Mouse (Mus musculus) heart, embryonic 15.5 days (tissue): Measurements from ENCODE around the gene Il18rap. TPM values are rescaled to one million over a fixed set of nuclear protein-coding genes. Genes with fewer than 3 reads are reported as not detected.
"Not testable (repeated sequence)": the region's sequence is repeated elsewhere in the genome, so short reads cannot be mapped to it uniquely, and the experiment has no call there.

Experiments
- ATAC-seq: fragments of 200-750 bp; cut with Nextera tagmentation; replicated peaks from 2 replicates; pipeline ENCODE4 v1.8.0; 2017; ENCODE audit warnings: low read depth, moderate TSS enrichment; ENCODE audit not compliant: insufficient number of reproducible peaks, insufficient read depth, low FRiP score
- H3K27ac ChIP-seq: fragments of 300-500 bp; sonication (generic); 2 replicates; pipeline ENCODE4 v1.5.1; 2015; ENCODE audit warnings: mild to moderate bottlenecking, inconsistent platforms
- H3K27me3 ChIP-seq: fragments of 300-500 bp; sonication (generic); 2 replicates; pipeline ENCODE4 v1.6.1; 2015; ENCODE audit warnings: inconsistent platforms
- H3K36me3 ChIP-seq: fragments of 300-500 bp; sonication (generic); 2 replicates; pipeline ENCODE4 v1.6.1; 2015; ENCODE audit warnings: mild to moderate bottlenecking, inconsistent platforms
- H3K4me1 ChIP-seq: fragments of 300-500 bp; sonication (generic); replicated peaks from 2 replicates; pipeline ENCODE4 v1.6.1; 2015; ENCODE audit warnings: inconsistent platforms
- H3K4me2 ChIP-seq: fragments of 300-500 bp; sonication (generic); 2 replicates; pipeline ENCODE4 v1.6.1; 2015; ENCODE audit warnings: inconsistent platforms, mild to moderate bottlenecking, moderate library complexity
- H3K4me3 ChIP-seq: fragments of 300-500 bp; sonication (generic); 2 replicates; pipeline ENCODE4 v1.5.1; 2015; ENCODE audit warnings: mild to moderate bottlenecking, inconsistent platforms
- H3K9ac ChIP-seq: fragments of 300-500 bp; sonication (generic); 2 replicates; pipeline ENCODE4 v1.6.1; 2015; ENCODE audit warnings: mild to moderate bottlenecking, inconsistent platforms
- H3K9me3 ChIP-seq: fragments of 300-500 bp; sonication (generic); replicated peaks from 2 replicates; pipeline ENCODE4 v1.6.1; 2016; ENCODE audit warnings: inconsistent platforms
- WGBS: fragments of 180-500 bp; shearing (Covaris S2); methylation state at CpG from one replicate; pipeline ENCODE4 v1.1.7; 2015; ENCODE audit warnings: mixed read lengths; 5-methylcytosine and 5-hydroxymethylcytosine counted together
- polyA plus RNA-seq: library from polyadenylated mRNA; unstranded; fragments of >200 nt; fragmentation: Nextera tagmentation; extraction: Ambion mirVana; gene quantifications from 2 replicates; pipeline ENCODE4 v1.2.1, GENCODE M21; 2015

Gene Il18rap
- polyA plus RNA-seq, 1 experiment from 2014 or later: 0.14 TPM

DNA sequence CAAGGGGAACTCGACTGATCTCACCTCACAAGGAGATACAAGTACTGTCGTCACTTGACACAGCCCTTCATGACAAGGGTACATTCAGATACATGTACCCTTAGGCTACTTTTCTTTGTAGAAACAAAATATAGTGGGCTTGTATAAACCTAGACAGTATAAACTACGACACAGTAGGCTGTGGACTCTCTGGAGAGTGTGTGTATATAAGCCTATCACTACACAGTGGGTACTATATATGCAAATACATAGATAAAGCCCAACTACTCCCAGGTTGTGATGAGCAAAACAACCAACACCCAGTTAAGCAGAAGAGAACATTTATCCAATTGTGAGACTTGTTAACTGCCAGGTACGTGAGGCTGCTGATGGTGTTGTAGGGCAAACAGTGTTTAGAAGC lies 31.5 kb downstream of the Il18rap start:
- no peak for ATAC-seq
- WGBS: 60% methylated on average over 4 of the region's 4 CpGs

DNA sequence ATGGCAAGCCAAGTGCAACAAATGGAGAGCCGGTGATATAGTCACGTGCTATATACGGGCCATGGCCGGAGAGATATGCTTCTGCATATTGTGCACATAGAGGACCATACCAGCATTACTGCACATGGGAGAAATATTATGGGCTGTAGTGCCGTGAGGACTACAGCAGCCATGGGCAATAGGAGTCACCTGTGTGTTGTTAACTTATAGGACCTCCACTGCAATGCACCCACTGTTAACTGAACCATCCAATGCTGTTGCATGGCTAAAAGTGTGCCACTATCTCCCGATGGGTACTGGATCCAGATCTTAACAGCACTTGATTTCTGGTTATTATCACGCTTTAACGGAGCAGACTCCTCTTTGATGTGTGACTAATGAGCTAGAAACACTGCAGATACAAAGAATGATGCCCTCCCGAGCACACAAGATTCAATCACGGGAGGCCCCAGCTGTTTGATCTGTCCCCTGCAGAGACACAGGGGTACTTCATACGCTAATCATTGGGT lies 32.0 kb downstream of the Il18rap start:
- no peaks in the 10 kb centered on the region for H3K36me3 ChIP-seq
- no peak overlapping the region for H3K9ac ChIP-seq
- H3K27ac ChIP-seq: no peak overlapping the region
- no peak overlapping the region for H3K4me2 ChIP-seq
- H3K4me1 ChIP-seq: no peaks in the 10 kb centered on the region
- H3K9me3 ChIP-seq: no peaks in the 10 kb centered on the region
- no peak overlapping the region for H3K4me3 ChIP-seq
- ATAC-seq: no peak
- whole genome bisulfite sequencing: 77% methylated on average over 11 of the region's 11 CpGs
- no peaks in the 10 kb centered on the region for H3K27me3 ChIP-seq

More for the DNA sequence above, 31.5 kb downstream of the Il18rap start:
- Histone ChIP-seq H3K9me3 (no peaks in the 10 kb centered on the region), H3K4me3 (no peak overlapping the region), H3K36me3 (no peaks in the 10 kb centered on the region), H3K4me2 (no peak overlapping the region), H3K27ac (no peak overlapping the region), H3K9ac (no peak overlapping the region), H3K4me1 (no peaks in the 10 kb centered on the region), H3K27me3 (no peaks in the 10 kb centered on the region)

DNA sequence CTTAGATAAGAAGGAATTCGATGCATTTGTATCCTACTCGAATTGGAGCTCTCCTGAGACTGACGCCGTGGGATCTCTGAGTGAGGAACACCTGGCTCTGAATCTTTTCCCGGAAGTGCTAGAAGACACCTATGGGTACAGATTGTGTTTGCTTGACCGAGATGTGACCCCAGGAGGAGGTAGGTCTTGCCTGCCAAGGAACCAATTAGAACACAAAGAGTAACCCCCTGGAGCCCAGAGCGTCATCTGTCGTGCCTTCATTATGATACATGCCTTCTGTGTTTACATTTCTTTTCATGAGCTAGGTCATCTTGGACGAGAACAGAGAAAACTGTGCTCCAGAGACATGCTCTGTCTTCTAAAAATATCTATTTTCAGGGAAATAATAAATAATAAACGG lies 32.6 kb downstream of the Il18rap start:
- H3K27ac ChIP-seq: no peak overlapping the region
- 57% methylated on average over 10 of the region's 10 CpGs for WGBS
- no peaks in the 10 kb centered on the region for H3K9me3 ChIP-seq
- H3K4me3 ChIP-seq: no peak overlapping the region
- H3K9ac ChIP-seq: no peak overlapping the region
- H3K27me3 ChIP-seq: no peaks in the 10 kb centered on the region
- no peaks in the 10 kb centered on the region for H3K36me3 ChIP-seq
- no peak overlapping the region for H3K4me2 ChIP-seq
- H3K4me1 ChIP-seq: no peaks in the 10 kb centered on the region
- ATAC-seq: no peak

DNA sequence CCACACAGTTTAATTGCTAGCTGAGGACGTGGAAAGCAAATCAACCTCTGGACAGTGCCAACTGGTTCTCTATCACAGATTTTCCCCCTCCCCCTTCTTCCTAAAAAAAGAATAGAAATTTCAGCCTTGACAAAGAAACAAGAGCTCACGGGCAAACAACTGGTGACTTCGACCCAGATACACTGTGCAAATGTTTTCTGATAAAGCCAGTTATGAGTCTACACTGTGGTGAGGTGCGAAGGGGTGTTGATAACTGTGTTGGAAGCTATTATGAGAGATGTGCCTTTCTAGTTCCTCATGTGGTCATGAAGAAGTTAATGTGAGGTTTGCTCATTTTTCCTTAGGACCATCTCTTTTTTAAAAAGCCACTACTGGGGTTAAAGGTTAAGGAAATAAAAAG lies 54.2 kb downstream of the Il18rap start:
- Histone ChIP-seq H3K9me3 (no peaks in the 10 kb centered on the region), H3K4me3 (no peak overlapping the region), H3K9ac (no peak overlapping the region), H3K27me3 (no peaks in the 10 kb centered on the region), H3K4me2 (no peak overlapping the region), H3K4me1 (no peaks in the 10 kb centered on the region), H3K27ac (no peak overlapping the region), H3K36me3 (no peaks in the 10 kb centered on the region)
- ATAC-seq: no peak
- WGBS: 49% methylated on average over 4 of the region's 4 CpGs

DNA sequence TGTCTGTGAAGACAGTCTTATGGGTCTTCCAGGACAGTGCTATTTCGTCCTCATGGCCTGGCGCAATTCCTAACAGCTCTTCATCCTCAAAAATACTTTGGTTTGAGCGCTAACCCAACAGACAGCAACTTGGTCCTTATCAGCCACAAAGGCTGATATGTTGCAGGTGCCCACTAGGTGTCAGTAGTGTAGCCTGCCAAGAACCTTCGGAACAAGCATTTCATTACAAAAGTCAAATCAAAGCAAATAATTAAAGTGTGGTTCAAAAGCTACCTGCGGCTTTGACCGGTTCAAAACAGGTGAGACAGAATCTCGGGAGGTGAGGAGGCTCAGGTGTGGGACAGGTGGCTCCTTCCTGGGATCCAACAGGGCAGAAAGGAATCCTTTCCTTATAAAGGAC lies 64.6 kb downstream of the Il18rap start, which contains the start of gene Slc9a4:
Slc9a4 (plus strand) TSS at position 298 of the 400 bp plus-strand sequence.
- Histone ChIP-seq H3K4me3 (no peak within 1 kb of the TSS), H3K4me1 (no peaks in the 10 kb centered on the region), H3K27ac (no peak within 1 kb of the TSS), H3K9me3 (no peaks in the 10 kb centered on the region), H3K27me3 (peaks cover 9% of the 10 kb centered on the region), H3K4me2 (peak within 1 kb of the TSS; percentile 35; the same call in 1 of the 2 replicates), H3K9ac (no peak within 1 kb of the TSS), H3K36me3 (no peaks in the 10 kb centered on the region)
- 9% methylated on average over 7 of the region's 7 CpGs for WGBS
- no peak for ATAC-seq

DNA sequence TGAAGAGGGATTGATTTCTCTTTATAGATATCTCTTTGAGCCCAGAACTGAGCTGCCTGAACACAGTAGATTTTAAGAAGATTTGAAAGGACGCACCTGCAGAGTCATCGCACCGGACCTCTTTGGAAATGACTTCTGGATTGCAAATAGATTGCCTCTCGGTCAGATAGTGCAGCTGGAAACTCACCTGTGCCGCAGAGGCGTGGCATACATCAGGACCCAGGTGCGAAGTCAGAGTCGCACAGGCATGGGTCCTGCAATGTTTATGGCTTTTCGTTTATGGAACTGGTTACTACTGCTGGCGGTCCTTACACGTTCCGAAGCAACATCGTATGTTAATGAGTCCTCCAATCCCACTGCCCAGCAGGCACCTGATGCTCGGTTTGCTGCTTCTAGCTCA lies 65.1 kb downstream of the Il18rap start:
- Histone ChIP-seq H3K4me2 (peak overlapping the region; percentile 35; the same call in 1 of the 2 replicates), H3K4me1 (no peaks in the 10 kb centered on the region), H3K9me3 (no peaks in the 10 kb centered on the region), H3K27me3 (peaks cover 9% of the 10 kb centered on the region), H3K4me3 (no peak overlapping the region), H3K36me3 (no peaks in the 10 kb centered on the region), H3K9ac (no peak overlapping the region), H3K27ac (no peak overlapping the region)
- ATAC-seq: no peak
- 70% methylated on average over 14 of the region's 14 CpGs for WGBS

DNA sequence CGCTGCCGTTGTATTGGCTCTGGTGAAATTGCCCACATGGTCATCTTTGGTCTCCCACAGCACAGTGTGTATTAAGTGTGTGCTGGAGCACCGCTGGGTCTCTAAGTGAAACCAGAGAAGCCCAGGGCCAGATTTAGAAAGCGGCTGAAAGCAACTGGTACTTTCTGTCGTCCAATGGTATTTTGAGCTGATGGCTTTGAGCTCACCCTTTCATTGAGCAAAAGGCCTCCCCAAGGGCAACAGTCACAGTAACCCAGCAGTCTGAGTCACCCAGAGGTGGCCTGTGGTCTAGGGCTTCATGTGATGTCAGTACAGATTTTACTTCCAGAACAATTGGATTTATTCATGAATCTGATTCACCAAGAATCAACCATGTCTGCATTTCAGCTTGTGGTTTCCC lies 71.6 kb downstream of the Il18rap start:
- no peaks in the 10 kb centered on the region for H3K36me3 ChIP-seq
- no peak overlapping the region for H3K4me2 ChIP-seq
- H3K9ac ChIP-seq: no peak overlapping the region
- H3K27ac ChIP-seq: no peak overlapping the region
- no peak overlapping the region for H3K4me3 ChIP-seq
- ATAC-seq: no peak
- H3K4me1 ChIP-seq: no peaks in the 10 kb centered on the region
- H3K27me3 ChIP-seq: no peaks in the 10 kb centered on the region
- 70% methylated on average over 5 of the region's 5 CpGs for WGBS
- H3K9me3 ChIP-seq: no peaks in the 10 kb centered on the region

DNA sequence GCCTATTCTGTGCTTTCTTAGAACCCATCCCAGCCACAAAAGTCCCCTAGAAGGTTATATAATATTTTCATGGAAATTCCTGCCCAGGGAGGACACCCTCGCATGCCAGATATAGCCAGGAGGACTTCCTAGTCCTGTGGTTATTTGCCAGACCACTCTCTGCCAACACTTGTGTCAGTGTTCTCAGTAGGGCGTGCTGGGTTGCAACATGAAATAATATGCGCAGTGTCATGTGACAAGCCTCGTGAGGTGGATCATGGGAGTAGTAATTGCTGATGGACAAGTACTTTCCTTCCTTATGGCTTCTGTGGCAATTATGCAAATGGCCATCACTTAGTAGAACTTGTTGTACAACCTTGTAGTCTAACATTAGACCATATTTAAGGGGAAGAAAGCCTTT lies 75.8 kb downstream of the Il18rap start:
- H3K4me2 ChIP-seq: no peak overlapping the region
- no peak overlapping the region for H3K27ac ChIP-seq
- H3K4me1 ChIP-seq: no peaks in the 10 kb centered on the region
- 85% methylated on average over 4 of the region's 4 CpGs for WGBS
- H3K9me3 ChIP-seq: no peaks in the 10 kb centered on the region
- no peak overlapping the region for H3K4me3 ChIP-seq
- no peaks in the 10 kb centered on the region for H3K36me3 ChIP-seq
- no peak overlapping the region for H3K9ac ChIP-seq
- no peak for ATAC-seq
- no peaks in the 10 kb centered on the region for H3K27me3 ChIP-seq

DNA sequence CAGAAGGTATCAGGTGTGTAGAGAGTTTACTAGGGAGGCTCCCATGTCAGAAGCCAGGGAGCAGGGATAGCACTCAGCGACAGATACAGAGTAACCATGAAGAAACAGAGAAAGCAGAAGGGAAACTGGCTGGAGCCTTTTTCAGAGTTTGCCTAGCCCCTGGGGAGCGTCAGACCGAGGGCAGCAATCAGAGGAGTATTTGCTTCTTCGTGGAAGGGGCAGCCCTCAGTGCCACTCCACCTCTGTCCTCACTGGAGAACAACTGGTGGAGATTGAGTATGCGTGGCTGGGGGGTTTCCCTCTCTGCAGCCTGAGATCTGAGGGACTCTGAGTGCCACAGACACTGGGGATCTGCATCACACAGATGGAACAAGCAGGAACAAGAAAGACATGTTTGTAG lies 82.7 kb downstream of the Il18rap start:
- no peak overlapping the region for H3K4me2 ChIP-seq
- H3K27me3 ChIP-seq: no peaks in the 10 kb centered on the region
- H3K9ac ChIP-seq: no peak overlapping the region
- no peaks in the 10 kb centered on the region for H3K36me3 ChIP-seq
- no peak for ATAC-seq
- H3K4me1 ChIP-seq: no peaks in the 10 kb centered on the region
- H3K27ac ChIP-seq: no peak overlapping the region
- WGBS: 56% methylated on average over 5 of the region's 5 CpGs
- H3K9me3 ChIP-seq: no peaks in the 10 kb centered on the region
- H3K4me3 ChIP-seq: no peak overlapping the region

DNA sequence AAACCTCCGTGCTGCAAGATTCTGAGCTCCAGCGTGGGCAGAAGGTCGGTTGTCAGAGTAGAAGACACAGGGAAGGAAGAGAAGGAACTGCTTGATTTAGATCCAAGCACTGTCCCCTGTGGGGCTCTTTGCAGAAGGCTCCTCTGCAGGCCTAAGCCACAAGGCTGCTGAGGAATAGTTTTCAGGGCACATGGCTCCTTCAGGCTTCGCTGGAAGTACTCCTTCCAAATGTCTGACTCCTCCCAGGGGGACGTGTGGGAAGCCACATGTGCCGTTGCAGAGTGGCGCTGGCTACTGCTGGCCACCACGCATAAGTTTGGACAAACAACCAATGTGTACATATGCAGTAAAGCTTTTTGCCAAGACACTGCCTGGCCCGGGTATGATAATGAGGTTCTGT lies 84.5 kb downstream of the Il18rap start:
- H3K9me3 ChIP-seq, H3K4me2 ChIP-seq, H3K36me3 ChIP-seq, H3K9ac ChIP-seq, ATAC-seq, H3K4me3 ChIP-seq, H3K27me3 ChIP-seq, H3K27ac ChIP-seq, H3K4me1 ChIP-seq: not testable (repeated sequence)
- WGBS: 72% methylated on average over 9 of the region's 9 CpGs

DNA sequence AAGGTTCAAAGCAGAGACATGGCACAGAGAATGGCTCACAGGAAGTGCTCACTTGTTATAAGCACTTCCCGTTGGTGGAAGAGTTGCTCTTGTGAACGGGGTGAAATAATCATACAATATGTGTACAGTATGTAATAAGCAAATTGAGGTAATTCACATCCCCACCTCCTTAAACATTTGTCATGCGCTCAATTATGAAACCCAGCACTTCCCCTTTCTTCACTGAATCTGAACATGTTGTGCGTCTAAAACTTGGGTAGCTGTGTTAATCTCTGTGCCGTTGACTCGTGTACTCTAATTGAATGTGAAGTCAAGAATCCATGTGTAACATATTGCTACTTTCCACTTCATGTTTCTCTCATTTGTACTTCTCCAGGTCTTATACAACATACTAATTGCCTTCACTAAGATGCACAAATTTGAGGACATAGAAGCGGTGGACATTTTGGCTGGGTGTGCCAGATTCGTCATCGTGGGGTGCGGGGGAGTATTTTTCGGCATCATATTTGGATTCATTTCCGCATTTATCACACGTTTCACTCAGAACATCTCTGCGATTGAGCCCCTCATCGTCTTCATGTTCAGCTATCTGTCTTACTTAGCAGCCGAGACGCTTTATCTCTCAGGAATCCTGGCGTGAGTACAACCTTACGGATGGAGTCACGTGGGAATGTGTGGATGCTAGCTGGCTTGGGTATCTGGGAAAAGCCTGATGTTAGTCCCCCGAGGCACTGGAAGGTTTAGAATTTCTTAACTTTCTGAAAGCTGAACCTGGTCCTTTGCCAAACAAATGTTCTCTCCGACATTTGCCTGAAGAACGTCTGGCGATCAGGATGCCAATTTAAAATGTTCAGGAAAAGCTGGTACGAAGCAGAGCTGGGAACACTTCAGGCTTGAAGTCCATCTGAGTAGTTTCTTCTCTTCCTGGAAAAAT lies 85.5 kb downstream of the Il18rap start:
- Histone ChIP-seq H3K9ac (no peak overlapping the region), H3K9me3 (no peaks in the 10 kb centered on the region), H3K36me3 (no peaks in the 10 kb centered on the region), H3K27ac (no peak overlapping the region; the same call in 1 of the 2 replicates), H3K27me3 (no peaks in the 10 kb centered on the region), H3K4me1 (no peaks in the 10 kb centered on the region), H3K4me3 (peak overlapping the region; percentile 5; the same call in 1 of the 2 replicates), H3K4me2 (peak overlapping the region; percentile 26)
- no peak for ATAC-seq
- 61% methylated on average over 25 of the region's 25 CpGs for WGBS
